Mouse (Mus musculus) spleen, adult 2 months (tissue): ENCODE data around the gene Prkab2. TPM values are rescaled to one million over a fixed set of nuclear protein-coding genes. Genes with fewer than 3 reads are reported as not detected.

Experiments used
- DNase-seq, 2 experiments: peaks; one replicate each; pipeline versions ENCODE4 v3.0.0 to v3.0.0-alpha.2; 2012 to 2021; ENCODE audit warnings: low spot score in 2 of 2, low read depth in 1 of 2
- H3K27ac ChIP-seq: fragments of 200-500 bp; 2 replicates; pipeline ENCODE4 v1.5.1; 2012; ENCODE audit warnings: low read length, inconsistent platforms; ENCODE audit not compliant: insufficient read depth
- H3K27me3 ChIP-seq: fragments of 200-500 bp; 2 replicates; pipeline ENCODE4 v1.6.1; 2012; ENCODE audit warnings: mild to moderate bottlenecking, moderate library complexity, low read length, inconsistent platforms; ENCODE audit not compliant: control insufficient read depth, insufficient read depth
- H3K36me3 ChIP-seq: fragments of 200-500 bp; 2 replicates; pipeline ENCODE4 v1.6.1; 2012; ENCODE audit warnings: mild to moderate bottlenecking, low read length, inconsistent platforms; ENCODE audit not compliant: control insufficient read depth, insufficient read depth
- H3K4me1 ChIP-seq: fragments of 200-500 bp; 2 replicates; pipeline ENCODE4 v1.6.1; 2011; ENCODE audit warnings: inconsistent platforms; ENCODE audit not compliant: control insufficient read depth, insufficient read depth, insufficient read length
- H3K4me3 ChIP-seq: fragments of 200-500 bp; 2 replicates; pipeline ENCODE4 v1.5.1; 2011; ENCODE audit warnings: mild to moderate bottlenecking, inconsistent platforms; ENCODE audit not compliant: insufficient read depth, insufficient read length; ENCODE audit errors: extremely low read depth
- CTCF ChIP-seq: fragments of 200-500 bp; IDR thresholded peaks from 2 replicates; pipeline ENCODE4 v1.5.1; 2011; ENCODE audit warnings: mild to moderate bottlenecking, inconsistent platforms; ENCODE audit not compliant: insufficient read depth, insufficient read length, insufficient replicate concordance; ENCODE audit errors: extremely low read depth
- POLR2A ChIP-seq: fragments of 200-500 bp; IDR thresholded peaks from 2 replicates; pipeline ENCODE4 v1.6.1; 2011; ENCODE audit warnings: low read depth, low read length, inconsistent platforms
- WGBS: fragments of 180-500 bp; shearing (Covaris S2); methylation state at CpG from one replicate; pipeline ENCODE4 v1.1.7; 2018; 5-methylcytosine and 5-hydroxymethylcytosine counted together
- polyA plus RNA-seq: library from polyadenylated mRNA; depleted of rRNA; stranded (reverse); fragments of >200 nt; gene quantifications from 2 replicates; pipeline ENCODE4 v1.2.3, GENCODE M21; 2012

Gene Prkab2
- polyA plus RNA-seq, 1 experiment = 4.9 TPM

GRCm38 (mm10) chr3:97689289-97689688 is 31.3 kb downstream of the Prkab2 start:
- no peaks in the 10 kb centered on the region for H3K4me1 ChIP-seq
- WGBS = 68% methylated on average over 2 of the region's 2 CpGs
- H3K36me3 ChIP-seq = no peaks in the 10 kb centered on the region
- no peak for DNase-seq
- no peak overlapping the region for H3K27ac ChIP-seq
- no peaks in the 10 kb centered on the region for H3K27me3 ChIP-seq
- TF ChIP-seq CTCF = no peak
- no peak for TF ChIP-seq POLR2A
- no peak overlapping the region for H3K4me3 ChIP-seq

DNA sequence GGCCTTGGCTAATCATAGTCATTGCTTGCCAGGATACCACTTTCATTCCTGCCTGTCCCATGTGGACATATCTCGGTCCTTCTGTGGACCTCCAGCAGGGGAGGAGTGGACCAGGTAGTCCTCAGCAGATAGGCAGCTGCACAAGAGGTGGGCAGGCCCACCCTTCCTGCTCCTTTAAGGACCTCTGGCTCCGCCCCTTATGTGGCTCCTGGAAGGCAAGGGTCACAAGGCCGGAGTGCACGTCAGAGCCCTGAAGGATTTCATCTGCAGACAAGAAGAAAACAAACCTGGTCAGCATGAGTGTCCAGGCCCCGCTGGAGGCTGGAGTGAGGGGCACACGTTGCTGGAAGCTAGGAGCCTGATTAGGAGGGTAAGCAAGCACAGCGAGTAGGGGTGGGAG is 32.6 kb downstream of the Prkab2 start:
- DNase-seq = no peak
- Histone ChIP-seq H3K27ac (no peak overlapping the region), H3K36me3 (no peaks in the 10 kb centered on the region), H3K27me3 (no peaks in the 10 kb centered on the region), H3K4me1 (no peaks in the 10 kb centered on the region), H3K4me3 (no peak overlapping the region)
- TF ChIP-seq POLR2A (no peak), CTCF (no peak)
- WGBS = 86% methylated on average over 7 of the region's 7 CpGs

DNA sequence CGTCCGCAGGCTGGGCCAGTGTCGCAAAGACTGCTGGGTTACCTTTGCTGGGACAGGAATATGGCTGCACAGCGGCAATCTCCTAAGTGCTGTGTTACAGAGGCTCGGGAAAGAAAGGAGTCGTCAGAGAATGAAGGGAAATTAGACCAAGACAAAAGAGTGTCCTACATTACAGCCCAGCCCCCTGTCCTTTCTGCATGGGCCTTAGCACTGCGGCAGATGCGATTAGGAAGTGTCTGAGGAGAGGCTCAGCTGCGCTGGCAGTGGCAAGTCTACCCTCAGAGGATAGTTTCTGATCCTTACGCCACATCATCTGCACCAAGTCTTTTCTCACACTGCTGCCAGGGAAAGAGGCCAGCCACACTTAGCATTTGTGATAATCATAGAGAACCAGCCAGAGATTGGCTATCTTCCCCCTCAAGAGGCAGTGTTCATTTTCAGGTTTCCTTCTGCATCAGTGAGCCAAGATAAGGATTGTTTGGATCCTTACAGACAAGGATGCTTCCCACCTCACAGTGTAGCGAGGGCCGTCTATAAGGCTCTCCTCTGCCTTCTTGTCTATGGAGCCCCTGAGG is 33.5 kb downstream of the Prkab2 start:
- no peaks in the 10 kb centered on the region for H3K36me3 ChIP-seq
- no peaks in the 10 kb centered on the region for H3K4me1 ChIP-seq
- H3K4me3 ChIP-seq = no peak overlapping the region
- DNase-seq = no peak
- WGBS = 86% methylated on average over 12 of the region's 12 CpGs
- no peak overlapping the region for H3K27ac ChIP-seq
- TF ChIP-seq CTCF (no peak), POLR2A (no peak)
- H3K27me3 ChIP-seq = no peaks in the 10 kb centered on the region

DNA sequence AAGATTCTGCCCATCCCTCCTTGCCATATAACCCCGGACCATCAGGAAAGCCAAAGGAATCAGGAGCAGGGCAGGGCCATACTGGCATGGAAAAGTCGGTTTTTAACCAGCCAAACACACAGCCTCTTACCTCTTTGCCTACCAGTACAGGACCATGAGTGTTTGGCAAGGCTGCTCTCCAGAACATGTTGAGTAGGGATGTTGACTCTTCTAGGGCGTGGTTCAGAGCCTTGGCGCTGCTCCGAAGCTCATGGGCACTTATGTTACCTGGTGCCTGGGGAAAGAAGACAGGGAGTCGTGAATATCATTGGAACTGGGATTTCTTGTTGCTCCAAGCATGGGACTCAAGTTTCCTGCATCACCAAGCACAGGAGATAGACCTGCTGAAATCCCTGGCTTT is 35.8 kb downstream of the Prkab2 start:
- H3K4me1 ChIP-seq = no peaks in the 10 kb centered on the region
- H3K27me3 ChIP-seq = no peaks in the 10 kb centered on the region
- H3K36me3 ChIP-seq = no peaks in the 10 kb centered on the region
- no peak overlapping the region for H3K4me3 ChIP-seq
- no peak for DNase-seq
- WGBS = 84% methylated on average over 6 of the region's 6 CpGs
- TF ChIP-seq CTCF (no peak), POLR2A (no peak)
- no peak overlapping the region for H3K27ac ChIP-seq

DNA sequence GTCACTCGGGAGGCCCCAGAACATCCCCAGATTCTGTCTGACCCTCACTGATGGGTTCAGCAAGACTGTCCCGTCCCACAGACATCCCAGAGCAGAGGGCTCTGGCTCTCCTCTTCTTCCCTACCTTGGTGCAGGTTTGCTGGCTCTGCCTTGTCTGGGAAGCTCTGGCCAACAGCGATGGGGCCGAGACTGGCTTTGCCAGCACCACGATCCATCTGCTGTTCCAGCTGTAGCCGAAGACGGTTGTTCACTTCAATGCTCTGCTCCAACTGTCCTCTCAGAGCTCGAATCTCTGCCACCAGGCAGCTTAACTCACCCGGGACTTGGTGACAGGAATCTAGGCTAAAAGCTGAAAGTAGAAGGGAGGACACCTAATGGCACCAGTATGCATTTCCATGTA is 38.9 kb downstream of the Prkab2 start:
- Histone ChIP-seq H3K36me3 (no peaks in the 10 kb centered on the region), H3K4me1 (no peaks in the 10 kb centered on the region), H3K27ac (no peak overlapping the region), H3K27me3 (no peaks in the 10 kb centered on the region), H3K4me3 (no peak overlapping the region)
- WGBS = 80% methylated on average over 9 of the region's 9 CpGs
- TF ChIP-seq CTCF = no peak
- DNase-seq = no peak

DNA sequence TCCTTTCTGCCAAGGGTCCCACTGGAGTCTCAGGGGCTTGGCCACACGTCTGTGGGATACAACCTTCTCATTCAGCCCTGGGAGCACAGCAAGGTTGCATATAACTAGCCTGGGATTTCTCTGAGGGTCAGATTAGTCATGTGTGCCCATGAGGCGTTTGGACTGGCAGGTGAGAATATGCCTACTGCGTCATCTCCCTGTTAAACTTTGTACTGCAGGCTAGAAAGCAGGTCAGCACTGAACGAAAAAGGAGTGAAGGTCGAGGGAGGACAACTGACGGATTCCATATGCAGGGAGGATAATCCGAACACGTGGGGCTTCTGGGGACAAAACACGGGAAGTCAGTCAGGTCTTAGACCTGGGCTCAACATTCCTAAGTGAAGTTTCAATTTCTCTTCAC is 39.3 kb downstream of the Prkab2 start:
- TF ChIP-seq CTCF = no peak
- no peak for TF ChIP-seq POLR2A
- WGBS = 80% methylated on average over 9 of the region's 9 CpGs
- H3K36me3 ChIP-seq = no peaks in the 10 kb centered on the region
- H3K27ac ChIP-seq = no peak overlapping the region
- H3K27me3 ChIP-seq = no peaks in the 10 kb centered on the region
- H3K4me1 ChIP-seq = no peaks in the 10 kb centered on the region
- DNase-seq = no peak
- H3K4me3 ChIP-seq = no peak overlapping the region

GRCm38 (mm10) chr3:97699061-97699460 is 41.1 kb downstream of the Prkab2 start:
- Histone ChIP-seq H3K4me1 (no peaks in the 10 kb centered on the region), H3K27ac (no peak overlapping the region), H3K36me3 (no peaks in the 10 kb centered on the region), H3K4me3 (no peak overlapping the region), H3K27me3 (no peaks in the 10 kb centered on the region)
- DNase-seq = no peak
- TF ChIP-seq POLR2A = no peak
- no peak for TF ChIP-seq CTCF
- 80% methylated on average over 3 of the region's 3 CpGs for WGBS
